Comparison of ENCODE assay signal across 9 mouse cellular contexts in the genomic region with DNA sequence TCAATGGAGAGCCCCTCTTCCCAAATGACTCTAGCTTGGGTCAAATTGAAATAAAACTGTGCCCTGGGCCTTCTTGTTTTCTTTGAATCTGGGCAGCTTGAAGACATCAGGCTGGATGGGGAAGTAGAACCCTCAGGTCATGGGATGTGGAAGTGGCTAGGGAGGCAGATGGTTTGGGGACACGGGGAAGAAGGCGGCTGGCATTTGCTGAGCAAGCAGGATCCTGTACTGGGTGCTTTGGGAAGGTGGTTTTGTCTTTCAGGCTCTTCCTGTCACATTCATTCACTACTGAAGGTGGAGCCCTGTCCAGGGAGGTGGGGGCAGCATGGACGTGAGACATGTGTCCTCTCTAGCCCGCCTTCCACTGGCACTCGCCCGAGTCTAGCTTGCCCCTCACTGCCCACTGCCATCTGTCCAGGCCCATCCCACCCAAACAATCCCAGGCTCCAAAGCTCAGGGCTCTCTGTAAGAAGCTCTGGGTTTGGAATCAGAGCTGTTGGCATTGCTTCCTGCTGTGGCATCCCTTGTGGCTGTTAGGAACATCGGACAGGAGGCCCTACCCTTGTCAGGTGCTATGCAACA. TPM values are rescaled to one million over a fixed set of nuclear protein-coding genes. Genes with fewer than 3 reads are reported as not detected.
DNase-seq lines count a peak whose midpoint lies in the region; ATAC-seq and TF ChIP-seq lines count a peak whose summit lies in the region.
"Had no signal": no experiment of that assay in that cellular context is flagged by ENCODE, and none has a peak within 500 bp of the region (broad histone marks: within the 10 kb centered on the region; RNA-seq: fewer than 3 reads in every experiment).

No protein-coding gene starts in this region.

- 0 out of 2 replicates have a peak overlapping the region, but pooled peaks have one; percentile 8 for H3K9ac ChIP-seq in limb, embryonic 13.5 days
- H3K9ac ChIP-seq: liver, embryonic 14.5 days had no signal

- ATAC-seq in cerebellum, adult (ENCODE audit: insufficient number of reproducible peaks, low FRiP score, low TSS enrichment), result no peak
- ATAC-seq in limb, embryonic 13.5 days (ENCODE audit: low FRiP score, low read depth), result no peak

- H3K36me3 ChIP-seq in kidney, adult 2 months (ENCODE audit: control insufficient read depth, insufficient read depth, low read length), result no peaks in the 10 kb centered on the region
- peaks cover 20% of the 10 kb centered on the region; the same call in 1 of the 2 replicates for H3K36me3 ChIP-seq in limb, embryonic 13.5 days

- WGBS in kidney, adult 2 months, result 37% methylated on average over 7 of the region's 7 CpGs
- 65% methylated on average over 7 of the region's 7 CpGs for WGBS in limb, embryonic 13.5 days

- TF ChIP-seq CTCF in kidney, adult 2 months (conservative IDR thresholded peaks at IDR 0.05; ENCODE audit: insufficient read depth, insufficient read length, low read depth, low read length), result no peak

- no peaks in the 10 kb centered on the region for H3K27me3 ChIP-seq in kidney, adult 2 months (replicated peaks; ENCODE audit: control insufficient read depth, insufficient read depth, low read length)
- no peaks in the 10 kb centered on the region for H3K27me3 ChIP-seq in limb, embryonic 13.5 days

- H3K4me3 ChIP-seq in kidney, adult 2 months (ENCODE audit: insufficient read depth, low read depth, low read length), result no peak overlapping the region
- no peak overlapping the region for H3K4me3 ChIP-seq in brown adipose tissue, adult 24 weeks (ENCODE audit: insufficient read depth, low read depth, low read length)
- H3K4me3 ChIP-seq in limb, embryonic 13.5 days, result no peak overlapping the region

- 0 out of 2 replicates have a peak overlapping the region, but pooled peaks have one; percentile 4 for H3K4me2 ChIP-seq in limb, embryonic 13.5 days (replicated peaks)

- peak; percentile 52 for DNase-seq in cerebellum, adult 11-12 months
- no peak for DNase-seq in kidney, adult 2 months
- no peak for DNase-seq in kidney, postnatal 36 days
- DNase-seq in lung, postnatal 14 days, result no peak
- no peak for DNase-seq in left cerebral cortex, adult 8-10 months (ENCODE audit: low spot score in 2 of 2)

- peak overlapping the region; percentile 97 for H3K27ac ChIP-seq in kidney, adult 2 months (ENCODE audit: insufficient read depth, low read depth, low read length)
- H3K27ac ChIP-seq in brown adipose tissue, adult 24 weeks (replicated peaks; ENCODE audit: low read depth, low read length), result peak overlapping the region; percentile 66
- H3K27ac ChIP-seq in limb, embryonic 13.5 days, result 0 out of 2 replicates have a peak overlapping the region, but pooled peaks have one; percentile 15
- H3K27ac ChIP-seq: liver, embryonic 14.5 days had no signal

- peaks cover 96% of the 10 kb centered on the region for H3K4me1 ChIP-seq in kidney, adult 2 months (ENCODE audit: control insufficient read depth, insufficient read depth, low read length)
- H3K4me1 ChIP-seq in brown adipose tissue, adult 24 weeks (ENCODE audit: control insufficient read depth, insufficient read depth, insufficient read length, low read length), result peaks cover 82% of the 10 kb centered on the region
- H3K4me1 ChIP-seq in limb, embryonic 13.5 days, result peaks cover 98% of the 10 kb centered on the region

- H3K9me3 ChIP-seq in limb, embryonic 13.5 days, result no peaks in the 10 kb centered on the region

- TF ChIP-seq POLR2A in kidney, adult 2 months (IDR thresholded peaks at IDR 0.05; ENCODE audit: low read depth, low read length), result no peak

RNA-seq across cellular contexts. Expression of a gene that starts 11.3 kb away (rescaled TPM):
- polyA plus RNA-seq in kidney, adult 2 months (2012; rRNA removed), result 37.8 and 42.6 TPM in 2 replicates
- polyA plus RNA-seq in brown adipose tissue, adult 24 weeks (2012; ENCODE audit: insufficient read depth, insufficient read length, missing spikeins), result 15.0 and 17.0 TPM in 2 replicates
- 66.7 and 68.6 TPM in 2 replicates for polyA plus RNA-seq in limb, embryonic 13.5 days (2015; fragmentation: Nextera tagmentation; extraction: Ambion mirVana)
- 10 to 100 TPM; 90.1 to 94.2 (median 92.3) TPM for total RNA-seq in left cerebral cortex, adult 8-10 months (2022)

Comparison
In these comparisons a context has a peak if more than half of its experiments do, and no peak if none do; other contexts are left out.
1. H3K27ac ChIP-seq: peak in every context shown above with its lines; median percentile 97 in kidney, adult 2 months; 66 in brown adipose tissue, adult 24 weeks; 15 in limb, embryonic 13.5 days.